Mouse (Mus musculus) thymus, adult 18-20 months (tissue): ENCODE data around the gene Zswim9.

Experiments
- DNase-seq, 2 experiments: peaks; one replicate each; pipeline ENCODE4 v3.0.0; 2022; ENCODE audit warnings: mixed read lengths in 2 of 2

Gene Zswim9

GRCm38 (mm10) chr7:13268749-13269260 lies 9.7 kb downstream of the Zswim9 start:
- no peak for DNase-seq

DNA sequence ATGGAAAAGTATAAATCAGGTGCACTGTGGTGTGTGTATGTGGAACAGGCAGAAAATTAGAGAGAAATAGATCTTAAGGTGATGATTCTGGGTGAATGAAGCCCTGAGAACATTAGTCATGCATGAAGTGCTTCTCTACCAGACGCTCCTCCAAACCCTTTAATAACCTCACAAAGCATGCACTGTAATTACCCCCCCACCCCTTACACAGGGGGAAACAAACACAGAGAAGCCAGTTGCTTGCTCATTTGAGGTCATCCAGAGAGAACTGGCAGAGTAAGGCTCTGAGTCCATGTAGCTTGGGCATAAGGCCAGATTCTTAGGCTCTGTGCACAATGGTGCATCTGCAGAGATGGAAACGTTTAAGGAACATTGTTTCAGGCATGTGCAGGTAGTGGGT lies 14.1 kb downstream of the Zswim9 start:
- no peak for DNase-seq

DNA sequence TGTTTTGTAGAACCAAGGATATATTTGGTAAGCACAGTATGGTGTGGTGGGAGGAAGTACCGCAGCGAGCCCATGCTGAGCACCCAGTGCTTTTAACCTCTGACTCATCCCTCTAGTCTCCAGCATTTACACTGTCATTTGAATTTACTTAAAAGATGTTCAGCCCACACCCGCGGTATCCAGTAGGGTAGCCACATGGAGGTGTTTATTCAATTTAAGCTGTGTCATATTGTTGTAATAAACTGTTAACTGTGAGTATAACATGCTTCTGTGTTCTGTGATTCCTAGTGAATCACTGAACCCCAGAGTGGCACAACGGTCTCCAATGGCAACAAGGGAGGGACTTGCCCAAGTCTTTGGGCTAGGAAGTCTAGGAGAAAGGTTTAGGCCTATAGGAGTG lies 14.7 kb downstream of the Zswim9 start:
- DNase-seq: no peak

GRCm38 (mm10) chr7:13260746-13261700 lies 17.5 kb downstream of the Zswim9 start:
- DNase-seq: no peak

GRCm38 (mm10) chr7:13212720-13213119 lies 65.8 kb downstream of the Zswim9 start, which contains the start of gene Vmn1r89:
Vmn1r89 (plus strand) TSS chr7:13213020.
- no peak for DNase-seq
